Mouse (Mus musculus): ENCODE results near the gene Upk1a.

The Upk1a gene

DNA sequence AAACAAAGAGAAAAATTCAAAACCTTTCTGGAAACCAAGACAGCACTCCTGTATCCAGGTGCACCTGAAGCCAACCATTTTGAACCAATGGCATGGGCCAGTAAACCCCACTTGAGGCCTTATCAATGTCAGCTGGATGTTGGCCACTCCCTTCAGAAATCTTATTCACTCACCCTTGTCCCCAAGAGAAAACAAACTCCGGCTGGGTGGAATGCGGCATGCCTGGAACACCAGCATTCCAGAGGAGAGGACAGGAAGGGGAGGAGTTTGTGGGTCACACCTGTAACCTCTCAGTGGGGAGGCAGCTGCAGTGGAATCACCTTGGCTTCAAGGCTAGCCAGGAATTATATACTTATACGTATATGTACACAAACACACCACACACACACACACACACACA lies 10.1 kb downstream of the Upk1a start:
- DNase-seq (ENCODE audit: low spot score in 2 of 2), result no peak

DNA sequence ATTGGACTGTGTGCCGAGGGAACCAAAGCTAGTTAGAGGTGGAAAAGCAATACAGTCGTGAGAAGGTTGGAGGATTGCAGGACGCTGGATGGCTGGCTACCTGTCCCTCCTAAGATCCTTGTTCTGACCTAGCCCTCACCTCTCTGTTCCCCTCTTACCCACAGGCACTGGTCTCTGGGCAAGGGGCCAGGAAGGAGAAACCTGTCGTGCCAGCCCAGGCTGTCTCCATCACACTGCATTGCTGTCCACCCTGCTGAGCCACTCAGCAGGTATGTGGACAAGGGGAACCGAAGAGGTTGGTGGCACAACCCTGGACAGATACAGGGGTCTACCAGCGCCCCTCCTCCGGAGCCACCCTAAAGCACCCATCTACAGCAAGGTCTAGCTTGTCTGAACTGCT lies 12.0 kb downstream of the Upk1a start:
- DNase-seq (ENCODE audit: low spot score in 2 of 2), result no peak

DNA sequence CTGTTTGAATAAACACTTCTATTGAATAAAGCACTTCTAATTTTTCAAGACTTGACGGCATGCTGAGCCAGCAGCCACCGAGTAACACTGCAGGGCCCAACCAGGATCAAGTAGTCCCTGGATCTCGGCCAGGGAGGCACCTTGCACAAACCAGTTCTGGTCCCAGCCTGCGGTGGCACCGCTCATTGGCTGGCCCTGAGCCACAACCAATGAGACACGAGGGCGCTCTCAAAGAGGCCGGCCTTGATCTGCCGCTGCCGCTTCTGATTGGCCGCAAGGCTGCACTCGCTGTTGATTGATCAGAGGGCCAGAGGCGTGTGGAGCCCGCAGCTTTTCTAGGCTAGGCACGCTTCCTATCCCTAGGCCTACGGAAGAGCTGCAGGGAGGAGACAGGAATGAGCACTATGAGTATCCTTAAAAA lies 12.7 kb downstream of the Upk1a start:
- DNase-seq (ENCODE audit: low spot score in 2 of 2), result peak; percentile 79 to 90

DNA sequence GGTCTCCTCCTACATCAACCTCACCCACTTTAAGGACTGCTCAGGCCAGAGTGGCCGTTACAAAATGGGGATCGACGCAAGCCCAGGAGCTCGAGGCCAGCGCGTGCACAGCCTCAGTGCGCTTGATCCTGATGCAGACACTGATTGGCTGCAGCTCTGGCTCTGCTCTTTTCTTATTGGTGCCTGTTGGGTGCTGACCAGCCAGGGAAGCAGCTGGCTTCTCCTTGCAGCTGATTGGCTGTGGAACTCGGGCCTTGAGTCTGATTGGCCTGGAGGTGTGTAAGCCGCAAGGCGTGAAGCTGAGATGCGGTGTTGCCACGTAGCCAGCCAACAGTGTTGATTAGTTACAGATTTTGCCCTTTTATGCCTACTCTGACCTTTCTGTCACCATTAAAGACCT lies 13.9 kb downstream of the Upk1a start, which contains the start of gene Zbtb32:
Zbtb32 (minus strand) TSS at position 124 of the 400 bp plus-strand sequence.
- DNase-seq (ENCODE audit: low spot score in 2 of 2), result no peak

DNA sequence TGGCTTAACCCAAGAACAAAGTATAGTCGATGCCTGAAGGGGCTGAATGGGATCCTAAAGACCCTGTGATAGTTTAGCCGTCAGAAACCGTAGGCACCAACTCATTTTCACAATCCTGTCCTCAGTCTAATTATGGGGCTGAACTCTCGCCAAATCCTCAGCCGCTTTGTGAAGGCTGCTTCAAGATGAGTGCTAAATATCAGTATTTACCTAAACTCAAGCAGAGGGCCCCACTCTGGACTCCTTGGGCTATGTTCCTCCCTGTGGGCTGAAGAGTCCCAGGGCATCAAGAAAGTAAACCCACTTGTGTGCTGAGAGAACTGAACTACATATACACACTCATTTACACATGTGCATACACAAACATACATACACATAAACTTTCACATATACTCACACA lies 15.8 kb downstream of the Upk1a start:
- no peak for DNase-seq (ENCODE audit: low spot score in 2 of 2)

DNA sequence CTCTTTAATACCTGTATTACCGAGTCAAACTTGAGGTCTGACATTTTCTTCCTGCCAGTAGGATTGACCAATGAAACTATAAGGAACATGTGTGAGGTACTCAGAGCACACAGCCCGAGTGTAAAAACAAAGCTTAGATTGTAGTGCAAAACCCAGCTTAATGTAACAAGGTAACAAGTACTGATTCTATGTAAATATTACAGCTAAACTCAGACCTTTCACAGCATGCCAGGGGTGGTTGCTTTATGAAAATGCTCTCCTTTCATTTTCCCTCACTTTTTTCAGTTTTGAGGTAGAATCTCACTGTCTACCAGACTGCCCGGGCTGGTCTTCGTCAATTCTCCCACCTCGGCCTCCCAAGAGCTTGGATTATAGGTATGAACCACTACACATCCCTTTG lies 16.6 kb downstream of the Upk1a start:
- DNase-seq (ENCODE audit: low spot score in 2 of 2), result no peak

DNA sequence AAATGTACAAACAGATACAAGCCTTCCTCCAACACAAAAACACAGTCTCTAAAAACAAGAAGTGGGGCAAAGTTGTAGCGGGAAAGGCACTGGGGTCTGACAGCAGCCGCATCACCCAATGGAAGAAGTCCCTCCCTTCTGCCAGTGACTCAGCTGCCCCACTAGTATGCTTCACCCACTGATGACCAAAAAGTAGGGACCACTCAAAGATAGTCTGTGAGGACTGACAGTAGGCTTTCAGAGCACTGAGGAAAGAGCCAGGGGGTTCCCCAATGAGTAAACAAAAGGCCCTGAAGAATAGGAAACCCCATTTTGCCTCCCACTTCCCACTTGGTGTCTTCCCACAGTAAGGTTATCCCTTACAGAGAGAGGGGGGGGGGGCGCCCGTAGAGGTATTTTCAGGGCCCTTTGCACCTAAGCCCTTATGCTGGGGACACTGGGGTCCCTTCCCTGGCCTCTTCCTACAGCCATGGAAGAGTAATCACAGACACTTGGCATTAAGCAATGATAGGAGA lies 18.1 kb downstream of the Upk1a start:
- DNase-seq (ENCODE audit: low spot score in 2 of 2), result no peak

DNA sequence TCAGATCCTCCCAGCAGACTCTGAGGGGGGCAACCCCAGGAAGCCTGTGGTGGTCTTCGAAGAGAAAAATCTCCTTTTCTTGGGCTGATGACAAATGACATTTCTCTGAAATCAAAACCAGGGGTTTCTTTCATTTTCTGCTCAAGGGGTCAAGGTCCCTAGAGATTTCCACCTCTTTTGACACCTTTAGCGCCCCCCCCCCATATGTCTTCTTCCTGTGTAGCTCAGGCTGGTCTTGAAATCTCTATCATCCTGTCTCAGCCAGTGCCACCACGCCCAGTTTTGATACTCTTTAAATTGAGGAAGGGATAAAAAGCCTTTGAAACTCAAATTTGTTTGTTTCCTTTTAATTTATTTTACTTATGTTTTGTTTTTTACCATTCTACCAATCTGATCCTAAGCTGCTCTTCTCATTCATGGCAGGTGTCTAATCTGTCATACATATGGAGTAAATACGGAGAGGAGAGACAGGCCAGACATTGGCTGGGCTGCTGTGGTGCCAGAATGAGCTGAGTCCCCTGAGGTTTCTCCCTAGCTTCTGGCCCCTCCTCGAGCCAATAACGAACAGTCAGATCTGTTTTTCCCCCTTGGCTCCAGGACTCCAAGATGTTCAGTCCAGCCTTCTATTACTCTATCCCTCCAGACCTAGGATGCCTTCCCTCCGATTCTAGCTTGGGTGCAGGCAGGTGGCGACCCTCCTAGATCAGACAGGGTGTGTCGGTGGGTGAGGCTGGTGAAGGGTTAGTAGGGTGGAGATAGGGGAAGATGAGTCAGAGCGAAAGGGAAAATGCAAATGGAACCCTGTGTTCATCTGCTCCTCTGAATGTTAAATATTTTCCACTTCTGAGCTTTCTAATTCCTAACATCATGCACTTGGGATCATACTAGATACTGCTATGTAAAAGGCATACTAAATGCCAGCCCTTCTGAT lies 18.8 kb downstream of the Upk1a start:
- DNase-seq (ENCODE audit: low spot score in 2 of 2), result no peak

DNA sequence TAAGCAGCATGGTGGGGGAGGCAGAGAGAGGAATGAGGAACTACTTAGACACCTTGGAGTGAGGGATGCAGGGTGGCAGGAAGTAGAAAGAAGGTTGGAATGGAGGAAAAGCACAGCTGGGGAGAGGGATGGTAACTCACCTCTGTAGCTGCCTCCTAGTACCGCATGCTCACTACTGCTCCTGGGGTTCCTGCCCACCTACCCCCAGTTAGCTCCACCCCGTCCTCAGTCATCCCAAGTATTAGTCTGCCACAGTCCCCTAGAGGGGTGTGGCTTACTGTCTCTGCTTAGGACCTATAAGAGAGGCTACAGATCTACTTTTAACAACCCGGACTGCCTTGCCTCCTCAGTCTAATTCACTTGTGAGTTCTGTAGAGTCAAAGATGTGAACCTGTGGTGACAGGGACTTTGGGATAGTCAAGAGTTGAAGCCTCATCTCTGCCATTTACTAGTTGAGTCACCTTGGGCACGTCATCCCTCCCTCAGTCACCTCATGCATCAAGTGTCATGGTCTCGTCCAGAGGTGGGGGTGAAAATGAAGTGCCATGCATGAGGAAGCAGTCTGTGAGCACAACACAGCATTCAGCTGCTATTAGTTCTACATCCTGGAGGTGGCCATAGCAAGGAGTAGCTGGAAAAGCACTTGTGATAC lies 19.7 kb downstream of the Upk1a start:
- DNase-seq (ENCODE audit: low spot score in 2 of 2), result no peak

DNA sequence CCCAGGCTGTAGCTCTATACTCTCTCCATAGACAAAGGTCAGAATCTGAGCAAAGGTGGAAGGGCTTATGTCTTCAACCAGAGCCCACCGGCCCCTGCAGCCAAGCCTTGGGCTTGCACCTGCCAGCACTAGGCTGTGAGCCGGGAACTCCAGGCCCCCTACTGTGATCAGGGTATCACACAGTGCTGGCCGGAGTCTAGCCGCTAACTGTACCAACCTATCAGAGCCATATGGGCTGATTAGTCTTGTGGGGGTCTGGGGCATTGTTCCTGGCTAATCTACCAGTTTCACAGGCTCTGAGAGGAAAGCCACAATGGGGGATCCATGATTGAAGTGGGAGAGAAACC lies 21.1 kb downstream of the Upk1a start:
- no peak for DNase-seq (ENCODE audit: low spot score in 2 of 2)

DNA sequence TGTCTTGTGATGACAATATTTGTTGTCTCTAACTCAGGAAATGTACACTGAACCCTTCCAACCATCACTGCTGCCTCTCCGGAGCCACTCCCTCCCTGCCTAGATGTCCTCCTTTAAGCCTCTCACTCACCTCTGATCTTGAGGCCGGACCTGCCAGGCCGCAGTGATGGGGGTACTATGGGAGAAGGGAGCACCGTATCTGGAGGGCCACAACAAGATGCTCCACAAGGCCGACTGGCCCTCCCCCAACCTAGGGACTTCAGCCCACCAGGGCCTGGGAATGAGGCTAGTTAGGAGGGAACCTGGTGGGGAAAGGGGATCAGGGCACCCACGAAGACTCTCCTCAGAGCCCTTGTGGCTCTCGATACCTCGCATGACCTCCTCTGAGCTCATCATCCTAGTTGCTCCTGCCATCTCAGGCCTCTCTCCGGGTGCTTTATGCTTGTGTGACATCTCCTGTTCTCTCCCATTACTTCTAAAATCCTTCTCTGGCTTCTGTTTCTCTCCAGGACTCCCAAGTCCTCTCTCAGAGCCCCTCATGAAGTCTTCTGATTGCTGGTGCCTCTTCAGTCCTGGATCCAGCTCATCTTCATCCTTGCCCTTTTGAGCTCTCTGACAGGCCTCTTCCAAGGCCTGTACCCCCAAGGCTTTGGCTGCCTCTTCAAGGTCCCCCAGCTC lies 21.6 kb downstream of the Upk1a start:
- DNase-seq (ENCODE audit: low spot score in 2 of 2), result no peak

DNA sequence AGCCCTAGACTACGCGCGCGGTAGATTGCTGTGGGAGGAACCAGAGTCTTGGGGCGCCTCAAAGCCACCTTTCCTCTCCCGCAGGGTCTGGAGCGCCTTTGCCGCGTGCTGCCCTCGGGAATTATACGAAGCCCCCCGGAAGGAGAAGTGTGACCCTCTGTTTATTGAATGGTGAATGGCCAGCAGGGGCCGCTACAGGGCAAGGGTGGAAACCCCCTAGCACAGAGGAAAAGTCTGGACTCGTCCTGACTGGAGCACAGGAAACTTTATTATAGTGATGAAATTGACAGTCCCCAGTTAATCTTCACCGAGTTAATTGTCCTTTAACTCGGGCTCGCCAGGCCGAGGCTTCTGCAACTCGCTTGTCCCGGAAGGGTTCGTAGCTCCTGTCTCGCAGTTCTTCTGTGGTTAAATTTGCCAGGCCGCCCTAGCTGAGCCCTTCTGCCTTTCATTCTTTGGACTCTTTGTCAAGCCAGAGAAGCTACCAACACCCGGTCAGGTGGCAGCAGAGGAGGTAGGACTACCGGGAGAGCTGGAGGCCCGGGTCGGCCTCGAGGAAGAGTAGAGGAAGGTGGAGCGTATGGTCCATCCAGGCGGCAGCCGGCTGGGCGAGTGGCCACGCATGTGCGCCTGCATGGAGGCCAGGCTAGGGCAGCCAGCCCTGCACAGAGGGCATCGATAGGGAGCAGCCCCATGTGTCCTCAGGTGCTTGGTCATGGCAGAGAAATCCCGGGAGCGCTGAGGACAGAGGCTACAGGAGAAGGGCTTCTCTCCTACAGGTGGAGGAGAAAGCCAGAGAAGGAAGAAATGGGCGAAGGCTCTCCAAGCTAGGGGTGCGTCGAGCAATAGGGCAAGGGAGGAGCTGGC lies 23.0 kb downstream of the Upk1a start:
- DNase-seq (ENCODE audit: low spot score in 2 of 2), result peak; percentile 71 to 90

DNA sequence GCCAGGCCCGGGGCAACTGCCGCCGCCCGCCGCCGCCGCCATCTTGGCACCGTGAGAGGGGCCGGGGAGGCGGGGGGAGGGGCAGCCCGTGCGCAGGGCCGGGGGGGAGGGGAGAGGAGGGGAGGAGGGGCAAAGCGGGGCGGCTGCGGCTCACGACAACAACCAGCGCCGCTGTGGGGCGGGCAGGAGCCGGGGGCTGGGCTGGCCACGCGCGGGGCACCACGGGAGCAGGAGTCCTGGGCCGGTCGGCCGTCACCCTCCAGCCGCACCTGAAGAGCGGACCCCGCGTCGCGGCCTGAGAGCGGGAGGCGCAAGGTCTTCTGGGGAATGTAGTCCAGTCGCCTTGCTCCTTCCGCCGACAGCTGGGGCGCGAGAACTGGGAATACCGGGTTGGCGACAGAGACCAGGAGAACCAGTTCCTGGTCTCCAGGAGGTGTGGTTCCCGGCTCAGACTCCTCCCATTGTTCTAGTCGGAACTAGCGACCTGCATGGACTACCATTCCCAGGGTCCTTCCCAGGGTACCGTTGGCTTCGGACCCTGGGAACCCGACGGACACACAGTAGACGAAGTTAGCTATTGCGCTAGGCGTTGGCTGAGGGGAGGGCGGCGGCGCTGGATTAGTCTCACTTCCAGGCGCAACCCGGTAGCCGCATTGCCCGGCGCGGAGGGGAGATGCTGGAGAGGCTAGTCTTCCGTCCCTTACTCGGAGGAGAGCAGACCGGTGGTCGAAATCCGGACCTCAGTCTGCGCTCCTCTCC lies 23.8 kb downstream of the Upk1a start, which contains the start of gene Kmt2b:
Kmt2b (minus strand) TSS at position 51 of the 759 bp plus-strand sequence.
- peak; percentile 91 to 94 for DNase-seq (ENCODE audit: low spot score in 2 of 2)

DNA sequence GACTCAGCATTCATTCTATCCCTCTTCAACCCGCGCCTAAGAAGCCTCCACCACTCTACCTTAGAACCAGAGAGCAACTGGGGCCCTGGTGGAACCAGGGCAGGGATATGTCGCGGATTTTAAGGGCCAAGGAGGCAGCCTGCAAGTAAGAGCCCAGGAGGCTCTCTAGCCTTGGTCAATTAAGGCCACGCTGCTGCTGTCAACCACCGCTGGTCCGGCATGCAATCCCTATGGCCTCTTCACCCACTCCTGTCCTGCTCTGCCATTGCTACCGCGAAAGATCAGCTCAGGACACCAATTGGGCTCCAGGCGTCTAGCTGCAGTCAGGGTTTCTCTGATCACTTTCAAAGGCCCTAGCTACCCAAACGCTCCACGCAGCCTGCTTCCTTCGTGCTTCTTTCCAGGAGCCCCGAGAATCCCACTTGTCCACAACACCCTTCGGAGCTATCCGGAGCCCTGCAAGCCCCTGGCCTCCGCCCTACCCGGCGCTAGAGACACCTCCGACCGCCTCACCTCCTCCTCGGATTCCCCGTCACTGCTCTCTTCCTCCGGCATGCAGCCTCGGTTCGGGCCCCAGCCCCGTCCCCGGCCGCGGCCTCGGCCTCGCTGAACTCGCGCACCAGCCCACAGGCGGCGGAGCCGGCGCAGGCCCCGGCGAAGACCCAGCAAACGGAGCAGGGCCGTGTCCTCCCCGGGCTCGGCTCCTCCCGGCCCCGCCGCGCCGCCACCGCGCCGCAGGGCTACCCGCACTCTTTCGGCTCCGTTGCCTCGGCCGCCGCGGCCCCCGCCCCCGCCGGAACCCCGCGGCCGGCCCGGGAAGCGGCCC lies 24.6 kb downstream of the Upk1a start:
- DNase-seq (ENCODE audit: low spot score in 2 of 2), result peak in 1 of 2 experiments; percentile 60

DNA sequence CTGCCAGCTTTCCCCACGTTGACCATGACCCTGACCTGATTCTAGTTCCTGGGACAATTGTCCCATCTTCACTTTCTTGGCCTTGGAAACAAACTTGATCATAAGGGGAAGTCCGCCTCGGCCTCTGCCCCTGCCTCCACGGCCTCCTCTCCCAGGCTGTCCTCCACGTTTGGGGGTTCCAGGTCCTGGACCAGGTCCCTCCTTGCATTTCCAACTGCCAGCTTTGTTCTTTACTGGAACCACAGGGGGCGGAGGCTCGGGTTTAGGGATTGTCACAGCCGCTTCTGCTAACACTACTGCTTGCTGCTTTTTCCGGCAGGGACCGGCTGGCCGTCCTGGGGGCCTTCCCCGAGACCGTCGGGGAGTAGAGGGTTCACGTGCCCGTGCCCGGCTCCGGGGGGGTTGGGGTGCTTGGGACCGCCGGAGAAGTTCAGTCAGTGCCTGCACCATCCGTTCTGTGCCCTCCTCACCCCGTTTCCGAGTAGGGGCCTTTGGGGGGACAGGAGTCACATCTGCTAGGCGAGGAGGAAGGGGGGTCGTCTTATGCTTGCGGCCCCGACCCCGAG lies 26.1 kb downstream of the Upk1a start:
- no peak for DNase-seq (ENCODE audit: low spot score in 2 of 2)

DNA sequence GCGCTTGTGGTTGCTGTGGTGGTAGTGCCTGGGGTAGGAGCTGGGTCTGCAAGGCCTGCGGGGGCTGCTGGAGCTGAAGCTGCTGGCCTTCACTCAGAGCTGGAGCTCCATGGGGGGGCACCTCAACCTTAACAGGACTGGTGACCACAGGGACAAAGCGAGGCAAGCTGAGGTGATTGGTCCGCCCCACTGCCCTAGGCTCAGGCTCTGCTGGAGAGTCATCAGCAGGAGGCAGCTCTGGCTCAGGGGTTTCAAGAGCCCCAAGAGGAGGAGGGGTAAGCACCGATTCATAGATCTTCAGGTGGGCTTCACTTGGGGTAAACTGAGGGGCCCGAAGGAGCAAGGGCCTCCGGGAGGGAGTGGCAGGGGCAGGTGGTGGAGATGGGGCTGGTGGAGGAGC lies 27.5 kb downstream of the Upk1a start:
- no peak for DNase-seq (ENCODE audit: low spot score in 2 of 2)

DNA sequence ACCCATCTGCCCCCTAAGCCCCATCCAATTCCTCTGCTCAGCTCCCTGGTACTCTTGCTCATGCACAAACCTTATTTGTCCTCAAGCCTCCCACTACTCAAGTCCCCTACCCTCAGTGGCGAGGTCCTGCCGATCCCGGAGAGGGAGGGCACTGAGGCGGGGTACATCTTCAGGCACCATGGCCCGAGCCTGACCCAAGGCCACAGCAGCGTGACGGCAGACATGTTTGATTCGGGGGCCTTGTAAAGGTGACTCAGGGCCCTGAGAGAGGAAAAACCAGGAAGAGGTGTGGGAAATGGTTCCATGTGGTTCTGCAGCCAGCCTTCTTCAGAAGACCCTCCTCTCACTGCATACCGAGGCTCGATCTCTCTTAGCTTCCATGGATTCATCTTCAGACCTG lies 28.3 kb downstream of the Upk1a start:
- no peak for DNase-seq (ENCODE audit: low spot score in 2 of 2)

DNA sequence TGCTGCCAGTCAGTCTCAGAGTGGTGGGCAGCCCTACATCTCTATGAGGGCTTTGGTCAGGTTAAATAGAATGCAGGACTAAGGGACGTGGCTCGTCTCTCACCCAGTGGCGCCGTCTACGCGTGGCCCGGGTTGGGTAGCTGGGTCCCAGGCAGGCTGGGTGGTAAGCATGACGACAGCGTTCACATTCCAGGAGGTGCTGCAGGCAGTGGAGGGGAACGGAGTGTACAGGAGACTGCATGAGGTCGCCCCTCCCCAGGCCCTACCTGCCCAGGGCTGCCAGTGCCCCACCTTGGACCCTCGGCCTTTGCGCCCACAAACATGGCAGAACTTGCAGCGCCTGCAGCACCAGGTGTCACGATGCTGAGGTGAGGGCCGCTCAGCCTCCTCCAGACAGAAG lies 31.1 kb downstream of the Upk1a start:
- DNase-seq (ENCODE audit: low spot score in 2 of 2), result no peak

DNA sequence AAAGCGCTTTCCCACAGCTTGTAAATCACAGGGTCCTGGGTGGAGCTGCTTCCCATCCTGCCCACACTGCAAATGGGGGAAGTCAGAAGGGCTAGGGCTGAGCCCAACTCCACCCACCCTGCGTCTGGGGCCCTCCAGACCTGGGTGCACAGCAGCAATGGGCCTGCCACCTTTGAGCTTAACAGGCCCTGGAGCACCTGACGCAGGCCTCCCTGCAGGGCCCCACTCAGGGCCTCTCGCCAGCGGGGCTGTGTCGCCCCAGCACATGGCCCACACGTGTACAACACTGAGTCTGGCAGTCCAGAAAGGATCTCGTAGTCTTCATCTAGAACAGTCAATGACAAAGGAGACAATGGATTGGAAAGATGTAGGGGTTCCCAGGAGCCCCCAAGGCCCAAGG lies 32.7 kb downstream of the Upk1a start:
- no peak for DNase-seq (ENCODE audit: low spot score in 2 of 2)
